Mouse (Mus musculus) cerebellum, postnatal 4 days (tissue): ENCODE measurements at regions not wholly inside any gene's neighbourhood (a gene's known extent, or its start where the extent isn't known, plus 50 kb on each side); places are given as distances from the start of the nearest gene placed in this dataset.
A peak's percentile ranks its signal among the peaks of the same experiment; 100 is the strongest.

Experiments
- DNase-seq, 2 experiments: peaks; one replicate each; pipeline ENCODE4 v3.0.0; 2022; ENCODE audit warnings: low spot score in 2 of 2, mixed read lengths in 1 of 2

DNA sequence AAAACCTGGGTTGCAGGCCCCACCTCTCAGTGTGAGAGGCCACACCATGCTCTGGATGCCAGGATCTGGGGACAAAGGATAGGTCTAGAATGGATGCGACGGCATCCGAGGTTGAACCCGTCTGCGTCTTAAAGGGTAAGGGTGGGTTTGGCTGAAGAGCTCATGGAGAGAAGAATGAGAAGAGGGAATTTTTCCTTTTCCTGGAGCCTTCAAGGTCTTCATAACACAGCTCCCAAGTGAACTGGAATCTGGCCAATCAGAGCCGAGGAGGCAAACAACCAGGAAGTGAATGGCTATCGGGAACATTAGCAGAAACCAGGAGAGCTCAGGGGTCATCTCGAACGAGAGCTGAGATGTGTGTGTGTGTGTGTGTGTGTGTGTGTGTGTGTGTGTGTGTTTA is 320.1 kb downstream of the Med13l start:
- no peak for DNase-seq

DNA sequence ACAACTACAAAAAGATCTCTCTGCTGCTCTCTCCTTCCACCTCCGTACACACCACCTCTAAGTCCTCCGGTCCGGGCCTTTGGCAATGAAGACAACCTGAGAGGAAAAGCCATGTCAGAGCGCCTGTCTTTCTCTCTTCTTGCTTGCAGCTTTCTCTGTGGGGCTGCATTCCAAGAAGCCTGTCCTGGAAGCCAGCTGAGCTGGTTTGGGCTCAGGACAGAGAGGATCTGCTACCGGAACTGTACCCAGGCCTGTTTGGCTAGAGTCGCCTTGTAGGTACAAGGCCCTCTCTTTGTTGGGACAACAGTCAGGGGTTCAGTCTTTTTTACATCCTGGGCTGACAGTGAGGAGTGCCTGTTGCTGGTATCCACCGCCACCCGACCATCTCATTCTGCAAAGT is 321.4 kb downstream of the Med13l start:
- DNase-seq, result no peak

DNA sequence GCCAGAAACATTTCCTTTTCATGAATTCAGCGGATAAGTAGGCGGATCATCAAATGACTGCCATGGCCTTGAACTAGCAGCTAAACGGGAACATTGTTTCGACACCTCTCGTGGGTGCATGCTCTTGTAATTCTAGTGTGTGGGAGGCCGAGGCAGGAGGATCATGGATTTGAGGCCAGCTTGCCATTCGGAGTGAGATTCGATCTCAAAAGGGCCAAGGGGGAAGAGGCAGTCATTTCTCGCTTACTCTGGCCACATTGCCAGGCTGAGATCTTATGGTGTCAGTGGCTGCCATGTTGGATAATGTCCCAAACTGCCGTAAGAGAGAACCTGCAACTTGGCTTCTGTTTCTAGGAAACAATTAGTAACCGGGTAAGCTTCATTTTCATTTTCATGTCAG is 327.7 kb downstream of the Med13l start:
- no peak for DNase-seq

DNA sequence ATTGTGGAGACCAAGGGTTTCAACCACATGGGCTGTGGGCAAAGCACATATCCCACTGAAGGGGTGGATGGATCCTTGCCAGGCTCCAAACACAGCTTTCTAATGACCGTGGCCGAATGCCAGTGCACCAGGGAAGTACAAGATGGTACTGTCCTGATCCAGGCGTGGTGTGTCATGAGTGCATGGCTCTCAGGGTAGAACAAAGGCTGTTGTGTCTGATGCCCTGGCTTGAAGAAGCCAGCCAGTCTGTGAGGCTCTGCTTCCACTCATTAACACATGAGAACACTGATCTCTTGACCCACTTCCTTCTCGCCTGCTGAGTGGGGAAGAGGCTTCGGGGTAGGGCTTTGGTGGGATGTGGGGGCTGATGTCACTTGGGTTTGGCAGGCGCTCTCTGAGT is 330.7 kb downstream of the Med13l start:
- peak; percentile 44 to 79 for DNase-seq

DNA sequence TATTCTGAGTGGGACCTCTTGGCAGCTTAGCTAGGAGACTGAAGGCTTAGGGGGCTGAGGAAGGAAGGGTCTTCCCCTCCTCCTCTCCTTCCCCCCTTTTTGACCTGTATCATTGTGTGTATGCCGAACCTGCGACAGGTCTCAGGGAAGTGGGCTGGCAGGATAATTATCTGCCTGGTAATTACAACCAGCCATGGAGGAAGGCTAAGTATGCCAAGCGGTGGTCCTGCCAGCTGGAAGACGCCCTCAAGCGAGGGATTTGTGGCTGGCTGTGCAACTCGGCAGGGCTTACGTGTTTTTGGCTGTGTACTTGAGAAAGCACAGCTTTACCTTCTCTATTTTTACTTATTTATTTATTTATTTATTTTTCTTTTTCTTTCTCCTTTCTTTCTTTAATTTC is 347.7 kb downstream of the Med13l start:
- DNase-seq, result peak in 1 of 2 experiments; percentile 10

DNA sequence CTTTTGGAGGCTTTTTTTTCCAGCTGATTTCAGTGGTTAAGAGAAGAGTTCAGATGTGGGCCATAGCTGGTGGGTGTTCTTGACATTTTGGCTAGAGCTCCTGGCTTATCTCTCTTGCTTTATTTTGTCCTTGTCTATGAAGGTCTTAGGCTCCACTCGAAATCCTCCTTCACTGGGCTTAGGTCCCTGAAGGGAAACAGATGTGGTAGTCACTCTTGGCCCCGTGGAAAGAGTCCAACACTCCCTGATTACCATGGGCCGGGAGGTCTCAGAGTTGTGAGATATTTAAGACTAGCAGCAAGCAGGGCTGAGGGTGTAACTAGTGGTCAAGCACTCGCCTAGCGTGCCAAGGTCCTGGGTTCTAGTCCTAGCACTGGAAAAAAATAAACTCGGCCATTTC is 349.3 kb downstream of the Med13l start:
- DNase-seq, result no peak

DNA sequence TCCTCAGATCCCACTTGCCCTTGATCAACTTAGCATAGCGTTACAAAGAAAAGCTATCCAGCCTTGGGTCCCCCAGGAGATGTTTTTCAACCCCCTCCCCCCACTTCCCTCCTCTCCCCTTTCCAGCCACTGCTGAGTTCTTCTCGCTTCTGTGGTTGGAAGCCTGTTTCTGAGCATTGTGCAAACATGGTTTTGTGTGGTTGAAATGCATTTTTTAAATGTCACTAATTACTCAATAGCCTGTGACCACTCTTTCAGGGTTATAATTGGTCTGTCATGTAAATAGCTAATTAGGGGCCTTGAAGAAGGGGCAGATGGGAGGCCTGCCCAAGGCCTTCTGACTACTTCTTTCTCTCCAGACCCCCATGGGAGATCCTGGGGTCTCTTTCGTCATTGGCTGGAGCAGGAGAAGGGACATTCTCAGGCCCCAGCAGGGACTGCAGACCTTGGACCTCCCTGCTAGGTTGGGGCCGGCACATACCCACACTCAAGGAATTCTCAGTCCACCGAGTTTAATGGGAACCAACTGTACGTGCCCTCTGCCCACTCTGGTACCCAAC is 353.8 kb downstream of the Med13l start:
- no peak for DNase-seq

DNA sequence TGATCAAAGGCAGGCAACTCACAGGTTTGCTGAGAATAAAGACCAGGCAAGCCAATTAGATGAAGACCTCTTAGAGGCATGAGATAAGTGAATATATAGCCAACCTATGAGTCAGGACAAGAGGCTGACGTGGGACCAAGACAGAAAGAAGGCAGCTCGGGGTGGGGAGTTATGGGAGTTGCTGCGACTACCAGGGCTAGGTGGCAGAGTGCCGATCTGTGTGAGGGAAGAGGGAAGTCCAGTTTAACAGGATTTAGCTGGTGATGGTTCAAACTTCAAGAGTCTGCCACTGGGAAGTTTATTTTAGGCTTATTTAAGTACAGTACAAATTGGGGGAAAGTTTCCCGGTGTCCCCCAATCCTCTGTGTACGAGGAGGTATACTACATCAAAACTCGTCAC is 362.9 kb downstream of the Med13l start:
- no peak for DNase-seq

DNA sequence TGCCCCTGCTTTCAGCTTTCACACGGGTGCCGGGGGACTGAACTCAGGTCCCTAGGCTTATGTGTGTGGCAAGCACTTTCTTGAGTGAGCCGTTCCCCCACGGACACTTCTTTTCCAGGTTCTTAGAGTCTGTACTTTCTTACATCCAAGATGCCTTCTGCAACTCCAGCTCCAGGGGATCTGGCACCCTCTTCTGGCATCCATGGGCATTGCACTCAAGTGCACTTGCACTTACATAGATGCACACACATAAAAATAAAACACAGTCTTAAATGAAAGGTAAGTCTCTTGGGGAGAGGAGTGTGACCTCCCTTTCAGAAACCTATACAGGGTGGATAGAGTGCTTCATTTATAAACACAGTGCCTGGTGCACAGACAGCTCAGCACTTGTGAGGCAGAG is 368.6 kb downstream of the Med13l start:
- DNase-seq, result no peak

DNA sequence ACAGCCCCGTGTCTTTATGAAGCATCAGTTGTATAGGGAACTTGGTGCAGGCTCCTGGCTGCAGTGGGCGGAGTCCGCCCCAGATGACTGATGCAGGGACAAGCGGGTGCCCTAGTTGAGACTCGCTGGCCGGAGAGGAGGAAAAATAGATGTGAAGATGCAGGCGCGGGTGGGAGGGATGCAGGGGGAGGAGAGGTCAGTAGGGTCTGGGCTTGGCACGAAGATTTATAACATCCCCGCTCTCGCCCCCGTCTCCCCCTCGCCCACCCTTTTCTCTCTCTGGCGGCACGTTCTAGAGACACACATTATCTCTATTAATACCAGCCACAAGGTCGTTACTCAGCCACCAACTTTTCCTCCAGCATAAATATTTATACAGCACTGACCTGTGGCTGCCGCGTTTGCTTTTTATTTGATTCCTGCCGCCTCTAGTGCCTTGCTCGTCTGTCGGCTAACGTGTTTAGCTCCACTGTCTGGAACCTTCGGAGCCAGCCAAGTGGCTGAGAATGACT is 369.6 kb downstream of the Med13l start:
- DNase-seq, result no peak

DNA sequence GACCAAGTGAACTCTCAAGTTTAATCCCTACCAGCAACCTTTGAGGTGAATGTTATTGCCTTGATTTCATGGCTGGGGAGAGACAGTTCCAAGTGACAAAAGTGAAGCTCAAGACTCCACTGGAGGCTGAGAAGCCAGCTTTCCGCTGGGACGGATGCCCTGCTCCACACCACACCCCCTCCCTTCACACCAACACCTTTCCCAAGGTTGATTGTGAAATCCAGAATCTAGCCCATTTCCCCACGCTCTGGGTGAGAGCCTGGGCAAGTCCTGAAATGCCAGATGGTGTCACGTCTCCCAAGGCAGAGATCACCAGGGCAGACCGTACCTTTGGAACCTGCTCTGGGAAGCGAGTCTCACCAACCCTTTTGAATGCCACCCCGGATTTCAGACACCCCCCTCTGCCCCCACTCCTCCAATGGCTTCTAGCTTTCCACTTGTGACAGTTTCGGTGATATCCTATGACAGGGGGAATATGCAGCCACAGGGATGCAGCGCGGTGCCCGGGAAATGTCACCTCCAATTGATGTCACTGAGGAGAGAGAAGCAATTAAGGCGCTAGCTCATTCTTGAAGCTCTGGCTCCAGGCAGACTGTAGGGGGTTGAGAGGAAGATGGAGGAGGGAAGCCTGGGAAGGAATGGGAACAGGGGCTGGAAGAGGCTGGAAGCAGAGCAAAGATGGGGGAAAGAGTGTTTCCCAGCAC is 379.0 kb downstream of the Med13l start:
- peak in 1 of 2 experiments; percentile 69 for DNase-seq

DNA sequence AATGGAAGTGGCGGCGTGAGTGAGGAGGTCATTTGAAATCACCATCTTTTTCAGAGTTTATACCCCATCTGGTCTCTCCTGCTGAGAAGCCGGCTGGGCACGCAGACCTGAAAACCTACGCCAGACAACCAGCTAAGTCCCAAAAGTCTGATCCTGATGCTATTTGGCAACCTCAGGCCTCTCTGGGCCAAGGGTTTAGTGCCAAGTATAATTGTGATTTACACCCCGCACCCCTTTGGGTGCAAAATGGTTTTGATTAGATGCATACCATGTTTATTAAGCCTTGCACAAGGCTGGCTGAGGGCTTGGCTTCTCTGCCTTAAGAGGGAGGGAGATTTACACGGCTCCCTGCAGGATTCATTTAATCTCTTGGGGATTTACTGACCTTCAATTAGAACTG is 383.8 kb downstream of the Med13l start:
- DNase-seq, result peak in 1 of 2 experiments; percentile 28

DNA sequence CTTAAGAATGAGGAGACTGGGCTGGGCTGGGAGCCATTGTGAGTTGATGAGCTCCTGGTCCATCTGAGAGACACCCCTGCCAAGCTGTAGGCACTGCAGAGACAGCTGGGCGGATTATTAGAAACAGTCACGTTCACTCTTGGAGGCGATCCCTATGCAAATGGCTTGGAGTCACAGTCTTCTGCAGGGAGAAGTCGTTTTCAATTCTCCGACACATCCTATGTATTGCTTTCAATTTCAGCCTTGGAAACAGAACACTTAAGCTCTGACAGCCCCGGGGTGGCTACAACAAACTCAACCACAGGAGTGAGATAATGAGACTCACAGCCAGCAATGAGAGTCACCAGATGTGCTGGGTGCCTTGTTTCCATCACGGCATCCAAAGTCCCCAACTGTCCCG is 385.6 kb downstream of the Med13l start:
- peak in 1 of 2 experiments; percentile 18 for DNase-seq

DNA sequence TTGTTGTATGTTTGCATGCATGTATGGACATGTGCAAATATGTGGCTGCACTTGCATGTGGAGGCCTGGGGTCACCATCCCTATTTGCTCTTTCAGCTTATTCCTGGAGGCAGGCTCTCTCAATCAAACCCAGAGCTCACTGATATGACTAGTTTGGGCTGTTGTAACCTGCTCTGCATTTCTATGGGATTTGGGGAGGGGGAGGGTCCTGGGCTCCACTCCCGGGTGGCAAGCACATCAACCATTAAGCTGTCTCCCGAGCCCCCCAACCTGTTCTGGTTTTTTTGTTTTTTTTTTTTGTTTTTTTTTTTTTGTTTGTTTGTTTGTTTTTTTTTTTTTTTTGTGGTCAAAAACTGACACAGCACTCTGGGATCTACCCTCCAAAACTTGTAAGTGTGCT is 386.5 kb downstream of the Med13l start:
- no peak for DNase-seq

DNA sequence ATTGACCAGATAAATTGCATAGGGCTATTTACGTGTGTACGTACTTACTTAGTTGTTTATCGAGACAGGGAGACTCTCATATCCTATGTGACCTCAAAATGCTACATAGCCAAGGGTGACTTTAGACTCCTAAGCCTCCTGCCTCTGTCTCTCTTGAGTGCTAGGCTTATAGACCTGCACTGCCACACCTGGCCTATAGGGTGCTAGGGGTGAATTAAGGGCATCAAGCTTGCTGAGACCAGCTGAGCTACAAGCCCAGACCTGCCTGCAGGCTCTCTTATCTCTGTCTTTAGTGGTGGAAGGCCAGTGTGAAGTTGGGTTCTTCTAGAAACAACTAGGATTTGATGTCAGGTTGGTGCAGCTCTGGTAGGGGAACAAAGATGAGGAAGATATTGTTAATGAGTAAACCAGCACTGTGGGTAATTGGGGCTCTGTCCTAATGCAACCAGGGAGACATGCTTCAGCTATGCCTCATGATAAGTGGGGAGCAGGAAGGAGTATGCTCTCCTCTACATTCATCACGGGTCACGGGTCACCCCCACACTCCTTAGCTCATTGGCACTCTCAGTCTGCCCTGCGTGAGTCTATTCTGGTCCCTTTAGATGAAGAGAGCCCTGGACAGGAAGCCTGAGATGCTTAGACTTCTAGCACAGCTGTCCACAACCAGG is 387.8 kb downstream of the Med13l start:
- DNase-seq, result no peak

DNA sequence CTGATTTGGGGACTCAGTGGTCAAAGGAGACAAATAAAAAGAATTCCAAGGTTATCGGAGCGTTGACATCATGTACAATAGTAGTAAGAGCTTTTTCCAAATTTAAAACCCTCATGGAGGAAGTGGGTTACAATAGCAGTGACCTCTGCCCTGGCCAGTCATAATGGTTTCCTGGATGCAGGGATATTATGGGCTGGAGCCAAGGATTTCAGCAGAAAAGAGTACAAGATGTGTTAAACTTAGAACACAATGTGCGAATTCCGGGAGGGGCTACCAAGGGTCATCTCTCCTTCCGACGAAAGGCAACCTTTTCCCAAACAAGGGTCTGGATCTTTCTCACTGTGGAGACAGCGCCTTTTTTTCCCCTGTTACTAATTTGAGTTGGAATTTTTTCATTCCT is 390.6 kb downstream of the Med13l start:
- DNase-seq, result no peak

DNA sequence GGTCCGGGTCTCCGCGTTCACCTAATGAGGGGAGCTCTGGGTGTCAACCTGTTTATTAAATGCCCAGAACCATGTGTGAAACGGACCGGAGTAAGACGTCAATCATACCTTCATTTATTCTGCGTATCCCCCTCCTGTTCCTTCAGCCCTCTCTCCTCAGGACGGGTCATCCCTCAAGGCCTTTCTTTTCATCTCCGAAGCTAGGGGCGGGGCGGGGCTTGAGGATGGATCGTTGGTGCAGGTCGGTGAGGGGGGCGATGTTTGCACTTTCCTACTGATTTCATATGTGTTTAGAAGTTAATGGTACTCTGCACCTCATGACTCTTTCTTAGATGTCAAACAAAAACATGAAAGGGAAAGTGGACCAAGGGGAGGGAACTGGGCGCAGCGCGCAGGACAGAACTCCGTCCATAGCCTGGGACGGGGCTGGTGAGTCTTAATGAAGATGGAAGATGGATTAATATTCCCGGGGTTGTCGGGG is 400.1 kb downstream of the Med13l start:
- no peak for DNase-seq

DNA sequence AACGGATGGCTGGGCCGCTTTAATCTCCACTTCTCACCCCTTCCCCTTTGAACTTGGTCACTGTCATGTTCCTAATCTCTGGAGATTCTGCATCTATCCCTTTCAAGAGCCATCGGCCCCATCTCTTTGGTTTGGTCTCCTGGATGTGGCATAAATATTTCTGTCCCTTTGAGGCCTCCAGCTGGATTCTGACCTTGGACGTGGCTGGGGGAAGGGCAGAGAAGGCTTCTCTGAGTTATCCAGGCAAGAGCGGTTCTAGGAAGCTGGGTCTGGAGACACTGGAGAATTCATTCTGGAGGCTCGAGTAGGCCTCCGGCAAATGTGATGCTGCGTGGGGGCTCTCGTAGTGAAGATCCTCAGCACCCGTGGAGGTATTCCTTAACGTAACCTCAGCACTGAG is 400.6 kb downstream of the Med13l start:
- no peak for DNase-seq

DNA sequence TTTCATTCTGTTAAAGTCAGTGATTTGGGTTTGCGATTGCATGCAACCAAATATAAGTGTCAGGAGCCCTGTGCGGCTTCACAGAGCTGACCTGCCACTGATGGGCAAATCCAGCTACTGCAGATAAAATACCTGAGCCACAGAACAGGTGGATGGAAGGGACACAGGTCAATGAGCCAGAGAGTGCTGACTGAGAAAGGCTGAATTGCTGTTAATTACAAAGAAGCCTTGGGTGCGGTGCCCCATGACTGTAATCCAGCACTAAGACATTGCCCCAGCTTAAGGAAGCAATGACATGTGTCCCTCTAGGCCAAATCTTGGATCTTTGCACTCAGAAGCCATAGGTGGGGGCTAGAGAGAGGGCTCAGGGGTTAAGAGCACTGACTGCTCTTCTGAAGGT is 401.7 kb downstream of the Med13l start:
- DNase-seq, result no peak

DNA sequence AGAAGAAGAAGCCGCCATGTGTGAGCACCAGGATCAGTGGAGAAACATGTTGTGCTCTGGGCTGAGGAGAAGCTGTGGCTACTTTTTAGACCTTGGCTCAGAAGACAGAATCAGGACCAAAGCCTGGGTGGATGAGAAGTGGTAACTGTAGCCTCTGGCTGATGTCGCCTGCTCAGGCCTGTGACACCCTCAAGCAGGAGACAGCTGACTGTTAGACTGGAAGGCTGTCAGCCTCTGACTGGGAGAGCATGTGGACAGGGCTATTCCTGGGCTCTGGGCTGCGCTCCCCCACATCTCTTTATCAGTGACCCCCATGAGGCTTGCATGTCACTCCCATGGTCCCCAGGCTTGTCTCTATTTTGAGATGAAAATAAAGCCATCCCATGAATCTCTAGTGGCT is 402.5 kb downstream of the Med13l start:
- no peak for DNase-seq

DNA sequence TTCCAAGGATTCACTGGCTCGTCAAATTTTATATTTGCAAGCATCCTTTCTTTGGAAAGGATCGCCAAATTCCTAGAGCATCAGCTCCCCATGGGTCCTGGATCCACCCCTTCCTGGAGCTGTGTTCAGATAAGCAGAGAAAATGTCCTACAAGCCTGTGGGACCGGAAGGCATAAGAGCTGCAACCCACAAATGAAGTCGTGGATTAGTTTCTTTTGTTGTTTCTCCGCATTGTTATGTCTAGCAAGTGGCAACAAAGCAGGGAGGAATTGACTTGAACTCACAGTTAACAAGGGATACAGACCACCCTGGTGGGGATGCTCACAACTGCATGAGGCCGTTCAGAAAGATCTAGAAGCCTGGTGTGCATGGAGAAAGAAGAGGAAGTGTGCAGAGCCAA is 406.4 kb downstream of the Med13l start:
- DNase-seq, result no peak

DNA sequence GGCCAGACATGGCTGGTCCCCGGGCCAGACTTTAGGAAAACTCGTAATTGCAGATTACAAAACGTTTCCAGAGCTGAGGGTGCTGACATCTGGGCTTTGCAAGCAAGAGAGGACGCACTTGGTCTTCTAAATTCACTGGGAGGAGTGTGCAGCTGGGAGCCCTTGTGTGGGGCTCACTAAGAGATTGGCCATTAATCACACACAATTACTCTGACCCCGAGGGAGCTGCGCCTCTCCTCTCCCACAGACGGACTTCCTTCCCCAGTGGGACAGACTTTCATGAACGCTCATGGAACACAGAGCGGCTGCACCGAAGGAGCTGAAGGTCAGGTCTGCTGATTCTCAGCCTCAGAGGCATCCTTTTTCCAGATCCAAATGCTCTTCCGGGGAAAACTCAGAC is 407.2 kb downstream of the Med13l start:
- no peak for DNase-seq

DNA sequence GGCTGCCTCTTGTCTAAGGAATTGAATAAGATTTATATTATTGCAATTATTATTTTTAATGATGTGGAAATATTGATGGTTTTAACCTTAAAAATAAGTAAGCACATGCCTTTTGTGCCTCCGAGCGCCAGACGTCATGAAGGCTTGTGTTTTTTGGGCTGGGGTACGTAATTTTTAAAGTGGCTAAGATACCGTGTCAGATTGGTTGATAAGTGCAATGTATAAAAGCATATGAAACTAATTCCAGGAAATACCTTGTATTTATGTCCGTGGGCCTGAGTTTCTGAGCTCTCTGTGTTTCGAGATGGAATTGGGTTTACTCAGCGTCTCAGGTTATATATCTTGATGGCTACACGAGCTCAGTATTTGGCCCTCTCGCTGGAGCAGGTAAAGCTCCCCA is 414.7 kb downstream of the Med13l start:
- DNase-seq, result no peak
